10 mouse cellular contexts compared by ENCODE assay signal in genomic region chr12:16151170-16151702, GRCm38 (mm10).
DNase-seq lines count a peak whose midpoint lies in the region; ATAC-seq and TF ChIP-seq lines count a peak whose summit lies in the region.
"Had no signal": no experiment of that assay in that cellular context is flagged by ENCODE, and none has a peak within 500 bp of the region (broad histone marks: within the 10 kb centered on the region; RNA-seq: fewer than 3 reads in every experiment).

No protein-coding gene starts in this region.

- H3K9me3 ChIP-seq in hindbrain, postnatal 0 days (ENCODE audit: low read length) = no peaks in the 10 kb centered on the region
- no peaks in the 10 kb centered on the region for H3K9me3 ChIP-seq in hindbrain, embryonic 11.5 days (ENCODE audit: control insufficient read depth, low read length)
- H3K9me3 ChIP-seq in forebrain, embryonic 15.5 days = no peaks in the 10 kb centered on the region
- H3K9me3 ChIP-seq: liver, embryonic 13.5 days had no signal

- peaks cover 9% of the 10 kb centered on the region; the same call in 1 of the 2 replicates for H3K4me1 ChIP-seq in hindbrain, postnatal 0 days (ENCODE audit: insufficient read depth, low read length)
- no peaks in the 10 kb centered on the region for H3K4me1 ChIP-seq in hindbrain, embryonic 11.5 days (replicated peaks; ENCODE audit: control insufficient read depth, insufficient read depth, low read length)
- peaks cover 7% of the 10 kb centered on the region for H3K4me1 ChIP-seq in forebrain, embryonic 15.5 days
- H3K4me1 ChIP-seq: liver, embryonic 13.5 days had no signal

- H3K27me3 ChIP-seq in hindbrain, postnatal 0 days (ENCODE audit: insufficient read depth, low read length) = no peaks in the 10 kb centered on the region
- H3K27me3 ChIP-seq in hindbrain, embryonic 11.5 days (ENCODE audit: control insufficient read depth, insufficient read depth, low read length) = no peaks in the 10 kb centered on the region
- no peaks in the 10 kb centered on the region for H3K27me3 ChIP-seq in forebrain, embryonic 15.5 days
- H3K27me3 ChIP-seq: liver, embryonic 13.5 days had no signal

- no peak for TF ChIP-seq CTCF in hindbrain, postnatal 0 days (IDR thresholded peaks at IDR 0.05; ENCODE audit: low read depth)

- H3K4me2 ChIP-seq in hindbrain, postnatal 0 days (ENCODE audit: low read depth, low read length) = no peak overlapping the region
- H3K4me2 ChIP-seq in hindbrain, embryonic 11.5 days (replicated peaks; ENCODE audit: low read depth, low read length) = no peak overlapping the region
- H3K4me2 ChIP-seq in forebrain, embryonic 15.5 days (replicated peaks) = no peak overlapping the region
- H3K4me2 ChIP-seq: liver, embryonic 13.5 days had no signal

- WGBS in hindbrain, postnatal 0 days = 59% methylated on average over 5 of the region's 5 CpGs
- WGBS in hindbrain, embryonic 11.5 days = 63% methylated on average over 5 of the region's 5 CpGs
- WGBS in forebrain, embryonic 15.5 days = 67% methylated on average over 5 of the region's 5 CpGs

- no peak overlapping the region for H3K4me3 ChIP-seq in hindbrain, postnatal 0 days (ENCODE audit: low read length)
- H3K4me3 ChIP-seq in hindbrain, embryonic 11.5 days (ENCODE audit: low read depth, low read length) = no peak overlapping the region
- H3K4me3 ChIP-seq in forebrain, embryonic 15.5 days = no peak overlapping the region
- H3K4me3 ChIP-seq: liver, embryonic 13.5 days had no signal

- DNase-seq in hindbrain, postnatal 0 days (ENCODE audit: low spot score) = peak; percentile 30
- no peak for DNase-seq in hindbrain, embryonic 11.5 days (ENCODE audit: low spot score)
- peak; percentile 75 for DNase-seq in Muller cell, postnatal 12 days (ENCODE audit: inconsistent ontology term)
- peak; percentile 36 to 70 for DNase-seq in left cerebral cortex, adult 8-10 months (ENCODE audit: low spot score in 2 of 2)
- DNase-seq in B cell, adult 2 months = no peak
- DNase-seq in natural killer cell, adult 2 months (ENCODE audit: low spot score in 2 of 2) = no peak
- DNase-seq: cerebellum, postnatal 14 days; liver, embryonic 13.5 days had no signal

- H3K27ac ChIP-seq in hindbrain, postnatal 0 days = peak overlapping the region; percentile 8; the same call in 1 of the 2 replicates
- H3K27ac ChIP-seq in hindbrain, embryonic 11.5 days (ENCODE audit: low read depth, low read length) = no peak overlapping the region
- H3K27ac ChIP-seq in forebrain, embryonic 15.5 days (replicated peaks) = no peak overlapping the region
- H3K27ac ChIP-seq: liver, embryonic 13.5 days had no signal

- no peak overlapping the region for H3K9ac ChIP-seq in hindbrain, postnatal 0 days (replicated peaks; ENCODE audit: low read length)
- H3K9ac ChIP-seq in hindbrain, embryonic 11.5 days (ENCODE audit: low read depth, low read length) = no peak overlapping the region
- no peak overlapping the region for H3K9ac ChIP-seq in forebrain, embryonic 15.5 days (replicated peaks)
- H3K9ac ChIP-seq: liver, embryonic 13.5 days had no signal

- H3K36me3 ChIP-seq in hindbrain, postnatal 0 days (ENCODE audit: insufficient read depth, low read length) = no peaks in the 10 kb centered on the region
- H3K36me3 ChIP-seq in hindbrain, embryonic 11.5 days (ENCODE audit: control insufficient read depth, insufficient read depth, low read length) = no peaks in the 10 kb centered on the region
- H3K36me3 ChIP-seq in forebrain, embryonic 15.5 days = no peaks in the 10 kb centered on the region
- H3K36me3 ChIP-seq: liver, embryonic 13.5 days had no signal

- no peak for ATAC-seq in hindbrain, postnatal 0 days
- no peak for ATAC-seq in hindbrain, embryonic 11.5 days (ENCODE audit: low FRiP score)
- peak; percentile 88 for ATAC-seq in frontal cortex, adult (ENCODE audit: low TSS enrichment)
- ATAC-seq in forebrain, embryonic 15.5 days (replicated peaks) = no peak

Comparison
In these comparisons a context has a peak if more than half of its experiments do, and no peak if none do; other contexts are left out.
1. DNase-seq: peak in hindbrain, postnatal 0 days (single experiment), Muller cell, postnatal 12 days (single experiment) and left cerebral cortex, adult 8-10 months (2 of 2); none in hindbrain, embryonic 11.5 days (single experiment), B cell, adult 2 months (0 of 2) and natural killer cell, adult 2 months (0 of 2).